27 mouse cellular contexts compared by ENCODE assay signal in genomic region chr2:62662560-62662959, GRCm38 (mm10). TPM values are rescaled to one million over a fixed set of nuclear protein-coding genes. Genes with fewer than 3 reads are reported as not detected.
DNase-seq lines count a peak whose midpoint lies in the region; TF ChIP-seq lines count a peak whose summit lies in the region.
"Had no signal": no experiment of that assay in that cellular context is flagged by ENCODE, and none has a peak within 500 bp of the region (broad histone marks: within the 10 kb centered on the region; RNA-seq: fewer than 3 reads in every experiment).

No protein-coding gene starts in this region.

- H3K4me3 ChIP-seq in CH12.LX (replicated peaks in 1 of 3; ENCODE audit: low read depth in 2 of 3, low read length in 2 of 3, poor library complexity in 1 of 3): no peak overlapping the region
- H3K4me3 ChIP-seq in gastrocnemius, adult 2 months: no peak overlapping the region
- H3K4me3 ChIP-seq: erythroblast, embryonic 14.5 days; hindbrain, embryonic 13.5 days; liver, embryonic 12.5 days; midbrain, embryonic 10.5 days; midbrain, embryonic 15.5 days; neural tube, embryonic 15.5 days had no signal

- TF ChIP-seq EP300 in CH12.LX (IDR thresholded peaks at IDR 0.05; ENCODE audit: low read length): no peak

- in situ Hi-C loops in CH12.LX (cut with MboI; ENCODE audit: low pct_ligation_motif_present, low pct_unique_long_range_greater_than_20kb, low sequenced_read_pairs): no loop called here

- TF ChIP-seq CTCF in CH12.LX (conservative IDR thresholded peaks at IDR 0.05 in 1 of 2, IDR thresholded peaks at IDR 0.05 in 1 of 2; ENCODE audit: low read depth in 2 of 2, low read length in 2 of 2): no peak
- TF ChIP-seq CTCF in gastrocnemius, adult 2 months (IDR thresholded peaks at IDR 0.05): no peak

- no peak for TF ChIP-seq POLR2A in CH12.LX (IDR thresholded peaks at IDR 0.05; ENCODE audit: low read depth, low read length)

- no peaks in the 10 kb centered on the region for H3K36me3 ChIP-seq in CH12.LX (replicated peaks in 1 of 2; ENCODE audit: control insufficient read depth in 1 of 2, insufficient read depth in 1 of 2, low read length in 1 of 2)
- H3K36me3 ChIP-seq: hindbrain, embryonic 13.5 days; liver, embryonic 12.5 days; midbrain, embryonic 10.5 days; midbrain, embryonic 15.5 days; neural tube, embryonic 15.5 days had no signal

- no peak overlapping the region for H3K27ac ChIP-seq in CH12.LX (ENCODE audit: insufficient read depth, low read depth)
- no peak overlapping the region for H3K27ac ChIP-seq in gastrocnemius, adult 2 months
- H3K27ac ChIP-seq: hindbrain, embryonic 13.5 days; kidney, postnatal 0 days; liver, embryonic 12.5 days; midbrain, embryonic 10.5 days; midbrain, embryonic 15.5 days; neural tube, embryonic 15.5 days; stomach, postnatal 0 days had no signal

- no peaks in the 10 kb centered on the region for H3K9me3 ChIP-seq in CH12.LX (replicated peaks; ENCODE audit: low read length)
- H3K9me3 ChIP-seq: hindbrain, embryonic 13.5 days; liver, embryonic 12.5 days; midbrain, embryonic 10.5 days; midbrain, embryonic 15.5 days; neural tube, embryonic 15.5 days had no signal

- H3K4me2 ChIP-seq in CH12.LX (ENCODE audit: insufficient read depth, low read depth, poor library complexity, severe bottlenecking): peak overlapping the region; percentile 60
- H3K4me2 ChIP-seq: heart, embryonic 11.5 days; hindbrain, embryonic 13.5 days; liver, embryonic 12.5 days; midbrain, embryonic 15.5 days; neural tube, embryonic 15.5 days had no signal

- peak; percentile 17 for DNase-seq in cerebellum, adult 9-11 months
- no peak for DNase-seq in cerebellum, postnatal 10 days
- DNase-seq in layer of hippocampus, adult 9-11 months: peak; percentile 57
- DNase-seq in layer of hippocampus, postnatal 25 days (ENCODE audit: extremely low spot score in 1 of 2, low spot score in 1 of 2): no peak
- DNase-seq in CH12.LX (ENCODE audit: extremely low read depth): no peak
- peak; percentile 70 for DNase-seq in brain, adult 2 months (ENCODE audit: low read depth, low spot score)
- DNase-seq in gastrocnemius, adult 2 months: no peak
- DNase-seq: adrenal gland, adult 8-10 months; cerebellum, adult 18-20 months; gastrocnemius, postnatal 36 days; heart, adult 18-20 months; heart, postnatal 4 days; kidney, adult 8-10 months; kidney, postnatal 4 days; left cerebral cortex, postnatal 4 days; liver, postnatal 0 days; right cerebral cortex, postnatal 4 days; thymus, postnatal 4 days had no signal

- dilution Hi-C loops in CH12.LX (cut with MboI; ENCODE audit: extremely low pct_ligation_motif_present, extremely low pct_unique_long_range_greater_than_20kb, low sequenced_read_pairs): no loop called here

- intact Hi-C loops in gastrocnemius, adult 2 months (cut with DNase I): no loop called here

- no peaks in the 10 kb centered on the region for H3K27me3 ChIP-seq in CH12.LX (replicated peaks)
- H3K27me3 ChIP-seq: liver, embryonic 12.5 days; midbrain, embryonic 15.5 days; neural tube, embryonic 15.5 days had no signal

- no peak for TF ChIP-seq RAD21 in CH12.LX (IDR thresholded peaks at IDR 0.05; ENCODE audit: low read depth, low read length)

- H3K4me1 ChIP-seq in CH12.LX (ENCODE audit: control insufficient read depth in 1 of 2, insufficient read depth in 2 of 2): peaks cover 0 to 23% of the 10 kb centered on the region in 2 experiments; a peak in 2 of 4 replicates

- no peaks in the 10 kb centered on the region for H3K79me2 ChIP-seq in CH12.LX (replicated peaks; ENCODE audit: control insufficient read depth, extremely low read depth, insufficient read depth, poor library complexity, severe bottlenecking)

- no peak overlapping the region for H3K9ac ChIP-seq in CH12.LX (ENCODE audit: insufficient read depth, low read depth)
- H3K9ac ChIP-seq: hindbrain, embryonic 13.5 days; liver, embryonic 12.5 days; liver, postnatal 0 days; midbrain, embryonic 15.5 days; neural tube, embryonic 15.5 days had no signal

TF ChIP-seq in CH12.LX, 34 proteins besides CTCF, POLR2A, EP300 and RAD21:
- TF ChIP-seq CHD1 (IDR thresholded peaks at IDR 0.05; ENCODE audit: low read depth, low read length) (no peak), ZMIZ1 (IDR thresholded peaks at IDR 0.05; ENCODE audit: low read depth, low read length) (no peak), MEF2A (IDR thresholded peaks at IDR 0.05; ENCODE audit: borderline replicate concordance, low read depth, low read length) (peak; percentile 11; the same call in 1 of the 2 replicates), IRF4 (IDR thresholded peaks at IDR 0.05; ENCODE audit: low read depth, low read length) (peak; percentile 51; the same call in 1 of the 2 replicates), BHLHE40 (IDR thresholded peaks at IDR 0.05; ENCODE audit: low read depth, low read length) (no peak), SIN3A (IDR thresholded peaks at IDR 0.05; ENCODE audit: low read length) (no peak)

RNA-seq across cellular contexts. Expression of gene Gca, which starts 1.5 kb away (rescaled TPM):
- 10 to 100 TPM in 1 of 2 experiments, 1 to 10 TPM in 1; 8.3 to 12.0 TPM for total RNA-seq in layer of hippocampus, postnatal 25 days (2021)
- 4.7 and 5.2 TPM in 2 replicates for total RNA-seq in CH12.LX (2012; rRNA removed)
- total RNA-seq in CH12.LX (2014; rRNA removed): 1.7 and 4.2 TPM in 2 replicates
- 10.1 and 10.9 TPM in 2 replicates for polyA plus RNA-seq in CH12.LX (2012; ENCODE audit: insufficient read length, low read depth)
- 1 to 10 TPM; 2.6 to 4.4 TPM for total RNA-seq in gastrocnemius, adult 2 months (2021)
- polyA plus RNA-seq: erythroblast, embryonic 14.5 days had no signal

RNA-seq across cellular contexts. Expression of gene Ifih1, which starts 16.5 kb away (rescaled TPM):
- total RNA-seq in layer of hippocampus, postnatal 25 days (2021): 1 to 10 TPM; 1.2 to 2.1 TPM
- 1.6 and 2.0 TPM in 2 replicates for total RNA-seq in CH12.LX (2012; rRNA removed)
- total RNA-seq in CH12.LX (2014; rRNA removed): 2.2 and 2.5 TPM in 2 replicates
- polyA plus RNA-seq in CH12.LX (2012; ENCODE audit: insufficient read length, low read depth): 3.6 and 4.5 TPM in 2 replicates
- 1 to 10 TPM; 2.0 to 3.2 TPM for total RNA-seq in gastrocnemius, adult 2 months (2021)

Comparison
In these comparisons a context has a peak if more than half of its experiments do, and no peak if none do; other contexts are left out.
1. DNase-seq: peak in cerebellum, adult 9-11 months (single experiment), layer of hippocampus, adult 9-11 months (single experiment) and brain, adult 2 months (single experiment); none in cerebellum, postnatal 10 days (0 of 2), layer of hippocampus, postnatal 25 days (0 of 2), CH12.LX (single experiment) and gastrocnemius, adult 2 months (single experiment).